Mouse (Mus musculus): ENCODE measurements around the gene Arpc1b.
A peak's percentile ranks its signal among the peaks of the same experiment; 100 is the strongest.
"Not testable (repeated sequence)": the region's sequence is repeated elsewhere in the genome, so short reads cannot be mapped to it uniquely, and the experiment has no call there.

The Arpc1b gene

DNA sequence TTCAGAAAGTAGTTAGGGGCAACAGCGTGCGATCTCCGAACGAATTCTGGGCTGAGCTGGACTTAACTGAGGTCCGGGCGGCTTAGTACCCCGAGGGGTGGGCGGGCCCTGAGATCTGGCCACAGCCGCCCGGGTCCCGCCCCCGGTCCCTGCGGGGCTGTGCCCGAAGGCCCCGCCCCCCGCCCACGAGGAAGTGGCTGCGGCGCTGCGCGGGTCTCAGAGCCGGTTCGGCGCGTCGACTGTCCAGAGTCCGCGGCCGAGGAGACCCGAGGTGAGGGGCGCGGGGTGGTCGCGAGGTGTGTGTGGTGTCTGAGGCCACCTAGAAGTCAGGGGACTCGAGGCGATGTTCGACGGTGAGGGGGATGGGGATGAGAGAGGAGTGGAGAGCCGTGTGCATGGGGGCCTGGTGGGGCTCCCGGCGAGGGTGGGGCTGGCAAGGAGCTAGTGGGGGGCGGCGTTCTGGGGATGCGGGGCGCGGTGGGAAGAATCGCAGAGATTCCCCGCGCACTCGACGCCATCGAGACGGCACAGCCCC, at the start of gene Arpc1b:
TSS of gene Arpc1b (plus strand) at position 145 of the 535 bp plus-strand sequence.
- peak; percentile 91 for DNase-seq (ENCODE audit: low read depth, low spot score)

DNA sequence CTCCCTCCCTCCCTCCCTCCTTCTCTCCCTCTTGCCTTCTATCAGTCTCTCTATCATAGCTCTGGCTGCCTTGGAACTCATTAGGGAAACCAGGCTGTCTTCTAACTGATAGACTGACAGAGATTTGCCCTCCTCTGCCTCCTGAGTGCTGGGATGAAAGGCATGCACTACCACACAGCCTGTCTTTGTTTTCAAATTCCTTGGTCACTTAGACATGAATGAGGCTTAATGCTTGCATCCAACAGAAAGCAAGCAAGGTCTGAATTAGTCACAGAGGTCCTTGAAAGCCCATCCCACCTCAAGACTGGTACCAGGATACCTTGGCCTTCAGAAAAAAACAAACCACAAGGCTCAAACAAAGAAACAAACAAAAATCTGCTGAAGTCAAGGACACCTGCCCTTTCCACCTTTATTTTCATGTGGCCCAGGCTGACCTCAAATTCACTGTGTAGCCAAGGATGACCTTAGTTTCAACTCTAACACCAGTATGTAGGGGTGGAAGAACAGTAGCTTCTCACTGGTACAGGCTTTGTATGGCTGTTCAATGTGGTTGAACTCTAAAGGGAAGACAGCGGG, 49.2 kb upstream of the Arpc1b start:
- no peak for DNase-seq (ENCODE audit: low read depth, low spot score)

DNA sequence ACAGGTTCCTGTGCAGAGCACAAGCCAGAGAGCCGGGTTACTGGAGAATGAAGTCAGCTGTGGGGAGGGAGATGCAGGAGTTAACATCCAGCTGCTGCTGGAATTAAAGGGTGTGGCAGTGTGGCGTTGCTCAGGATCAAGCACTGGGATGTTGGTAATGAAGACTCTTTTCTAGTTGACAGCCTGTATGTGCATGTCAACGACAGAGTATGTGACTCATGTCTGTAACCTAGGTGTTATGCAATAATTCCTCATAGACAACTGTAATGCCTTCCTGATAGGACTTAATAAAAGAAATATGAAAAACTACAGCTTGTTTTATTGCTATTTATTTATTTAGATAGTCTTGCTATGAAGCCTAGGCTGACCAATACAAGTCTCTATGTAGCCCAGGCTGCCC, 45.2 kb upstream of the Arpc1b start:
- no peak for DNase-seq (ENCODE audit: low read depth, low spot score)

DNA sequence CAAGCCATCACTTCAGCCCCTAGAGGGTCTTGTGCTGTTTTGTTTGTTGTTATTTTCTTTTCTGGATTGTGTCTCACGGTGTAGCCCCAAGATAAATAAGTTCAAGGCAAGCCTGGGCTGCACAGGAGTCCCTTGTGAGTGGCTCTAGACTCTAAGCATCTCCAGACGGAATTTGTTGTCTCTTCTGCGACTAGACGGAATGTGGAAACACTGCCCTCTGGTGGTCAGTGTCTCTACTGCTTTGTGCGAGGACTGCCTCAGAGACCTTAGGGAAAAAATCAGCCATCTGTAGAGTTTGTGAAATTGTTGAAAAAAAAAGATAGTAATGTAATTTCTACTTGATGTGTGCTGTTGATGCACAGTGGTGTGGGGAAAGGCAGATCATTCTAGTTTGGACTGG, 44.3 kb upstream of the Arpc1b start:
- peak; percentile 65 for DNase-seq (ENCODE audit: low read depth, low spot score)

DNA sequence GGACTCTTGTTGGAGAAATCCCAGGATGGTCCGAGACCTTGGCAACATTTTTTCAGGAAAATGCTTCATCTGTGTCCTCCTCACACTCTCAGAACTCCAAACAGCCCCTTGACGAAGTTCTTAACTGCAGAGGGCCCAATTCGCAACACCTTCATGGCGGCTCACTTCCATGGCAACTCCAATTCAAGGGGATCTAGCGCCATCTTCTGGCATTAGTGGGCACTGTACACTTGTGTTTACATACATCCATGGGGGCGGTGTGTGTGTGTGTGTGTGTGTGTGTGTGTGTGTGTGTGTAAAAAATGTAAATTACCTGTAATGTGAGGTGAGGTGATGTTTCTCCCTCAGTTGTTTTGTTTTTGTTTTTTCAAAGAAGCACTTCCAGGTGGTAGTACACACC, 42.7 kb upstream of the Arpc1b start:
- peak; percentile 72 for DNase-seq (ENCODE audit: low read depth, low spot score)

DNA sequence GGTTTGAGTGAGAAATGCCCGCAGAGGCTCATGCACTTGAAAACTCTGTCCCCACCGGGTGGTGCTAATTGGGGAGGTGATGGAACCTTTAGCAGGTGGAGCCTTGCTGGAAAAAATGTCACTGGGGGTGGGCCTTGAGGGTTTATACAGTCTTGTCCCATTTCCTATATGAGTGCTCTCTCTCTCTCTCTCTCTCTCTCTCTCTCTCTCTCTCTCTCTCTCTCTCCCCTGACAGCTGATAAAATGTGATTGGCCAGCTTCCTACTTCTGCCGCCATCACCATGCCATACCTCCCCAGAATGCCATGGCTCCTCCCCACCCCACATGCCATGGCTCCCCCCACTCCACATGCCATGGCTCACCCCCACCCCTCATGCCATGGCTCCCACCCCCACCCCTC, 38.9 kb upstream of the Arpc1b start:
- no peak for DNase-seq (ENCODE audit: low read depth, low spot score)

DNA sequence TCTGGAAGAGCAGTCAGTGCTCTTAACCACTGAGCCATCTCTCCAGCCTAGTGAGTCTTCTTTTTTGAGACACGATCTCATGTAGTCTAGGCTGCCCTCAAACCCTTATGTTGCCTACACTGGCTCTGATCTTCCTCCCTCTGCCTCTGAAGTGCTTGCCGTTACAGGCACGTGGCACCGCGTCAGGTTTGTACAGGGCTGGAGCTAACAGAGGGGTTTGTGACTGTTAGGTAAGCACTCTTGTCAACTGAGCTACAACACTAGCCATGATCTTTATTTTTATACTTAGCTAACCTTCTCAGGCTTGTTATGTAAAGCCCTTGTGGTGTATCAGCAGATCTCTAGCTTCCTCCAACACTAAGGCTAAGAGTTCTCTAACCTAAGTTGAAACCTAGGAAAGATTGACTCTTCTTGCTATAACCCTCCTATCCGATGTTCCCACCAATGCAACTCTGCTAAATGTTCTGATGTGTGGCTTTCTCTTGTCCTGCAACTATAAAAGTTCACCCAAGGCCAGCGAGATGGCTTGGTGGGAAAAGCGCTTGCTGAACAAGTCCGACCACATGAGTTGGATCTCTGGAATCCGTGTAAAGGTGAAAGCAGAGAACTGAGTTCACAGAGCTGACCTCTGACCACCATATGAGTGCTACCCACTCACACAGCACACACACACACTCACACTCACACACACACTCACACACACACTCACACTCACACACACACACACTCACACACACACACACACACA, 32.0 kb upstream of the Arpc1b start:
- no peak for DNase-seq (ENCODE audit: low read depth, low spot score)

DNA sequence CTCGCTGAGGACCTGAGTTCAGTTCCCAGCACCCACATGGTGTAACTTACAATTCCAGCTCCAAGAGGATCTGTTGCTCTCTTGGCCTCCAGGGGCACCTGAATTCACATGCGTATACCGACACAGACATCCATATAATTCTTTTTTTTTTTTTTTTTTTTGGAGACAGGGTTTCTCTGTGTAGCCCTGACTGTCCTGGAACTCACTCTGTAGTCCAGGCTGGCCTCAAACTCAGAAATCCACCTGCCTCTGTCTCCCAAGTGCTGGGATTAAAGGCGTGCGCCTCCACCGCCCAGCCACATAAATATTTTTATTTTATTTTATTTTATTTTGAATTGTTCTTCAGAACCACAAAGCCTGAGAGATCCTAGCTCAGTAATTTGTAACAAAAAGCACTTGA, 30.8 kb upstream of the Arpc1b start:
- DNase-seq (ENCODE audit: low read depth, low spot score): not testable (repeated sequence)

DNA sequence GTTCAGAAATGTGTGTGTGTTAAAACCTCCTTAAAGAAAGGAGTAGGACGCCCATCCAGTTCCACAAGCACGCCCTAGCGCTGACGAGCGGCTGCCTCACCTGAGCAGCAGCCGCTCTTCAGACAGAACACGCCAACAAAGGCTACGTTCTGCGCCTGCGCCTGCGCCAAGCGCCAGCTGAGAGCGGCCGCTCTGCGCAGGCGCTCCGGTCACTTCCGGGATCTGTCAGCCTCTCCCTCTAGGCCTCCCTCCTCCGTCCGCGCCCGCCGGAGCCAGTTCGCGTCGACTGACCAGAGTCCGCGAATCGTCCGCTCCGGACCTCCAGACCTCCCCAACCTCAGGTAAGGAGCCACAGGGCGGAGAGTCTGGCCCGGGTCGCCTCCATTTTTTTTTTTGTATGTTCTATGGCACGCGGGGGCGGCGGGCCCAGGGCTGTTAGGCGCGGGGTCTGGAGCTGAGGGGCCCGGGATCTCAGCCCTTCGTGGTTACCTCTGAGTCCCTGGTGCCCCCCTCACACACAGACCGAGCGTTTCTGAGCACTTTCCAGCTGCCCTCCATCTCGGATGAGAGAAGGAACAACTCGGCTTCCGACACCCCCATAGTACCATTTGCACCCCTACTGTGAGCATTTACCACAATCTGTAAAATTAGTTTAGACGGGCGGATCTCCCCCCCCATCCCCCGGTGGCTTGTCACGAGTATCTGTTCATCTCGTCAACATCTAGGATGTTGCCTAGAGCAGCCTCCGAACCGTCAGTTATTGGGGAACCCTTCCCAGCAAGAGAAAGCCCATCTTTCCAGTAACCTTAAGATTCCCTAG, 30.2 kb upstream of the Arpc1b start, which contains the start of the genes Arpc1a and Kpna7:
TSS of gene Arpc1a (plus strand) at position 199 of the 820 bp plus-strand sequence.
TSS of gene Kpna7 (minus strand) at position 399 of the 820 bp plus-strand sequence.
- DNase-seq (ENCODE audit: low read depth, low spot score): peak; percentile 96

DNA sequence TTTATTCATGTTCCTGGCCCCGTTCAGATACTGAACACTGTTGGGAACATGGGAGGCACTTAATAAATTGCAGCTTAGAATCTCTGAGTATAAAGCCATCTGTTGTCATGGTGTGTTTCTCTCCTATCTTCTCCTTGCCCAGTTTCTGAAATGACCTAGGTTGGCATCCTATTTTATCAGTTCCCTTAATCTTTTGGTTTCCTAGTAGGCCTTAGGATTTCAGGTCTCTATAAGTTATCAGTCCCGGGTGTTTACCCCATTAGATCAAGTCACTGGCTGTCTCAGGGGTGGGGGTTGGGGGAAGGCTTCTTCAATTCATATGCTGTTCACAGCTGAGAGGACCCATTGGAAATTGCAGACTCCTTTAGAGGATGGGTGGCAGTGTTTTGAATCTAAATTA, 29.2 kb upstream of the Arpc1b start:
- no peak for DNase-seq (ENCODE audit: low read depth, low spot score)

DNA sequence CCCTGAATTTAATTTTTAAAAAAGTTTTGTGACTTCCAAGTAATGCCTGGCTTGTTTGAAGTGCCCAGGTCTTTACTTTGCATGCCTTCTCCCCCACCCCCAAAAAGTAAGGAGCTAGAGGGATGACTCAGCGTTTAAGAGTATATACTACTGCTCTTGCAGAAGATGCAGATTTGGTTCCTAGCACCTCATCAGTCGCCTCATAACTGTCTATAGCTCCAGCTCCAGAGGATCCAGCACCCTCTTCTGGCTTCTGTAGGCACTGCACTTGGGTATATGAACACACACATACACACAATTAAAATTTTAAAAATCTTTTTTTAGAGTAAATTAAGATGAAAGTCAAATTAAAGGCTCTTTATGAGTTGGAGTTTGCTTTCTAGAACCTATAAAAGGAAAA, 25.8 kb upstream of the Arpc1b start:
- DNase-seq (ENCODE audit: low read depth, low spot score): peak; percentile 22

DNA sequence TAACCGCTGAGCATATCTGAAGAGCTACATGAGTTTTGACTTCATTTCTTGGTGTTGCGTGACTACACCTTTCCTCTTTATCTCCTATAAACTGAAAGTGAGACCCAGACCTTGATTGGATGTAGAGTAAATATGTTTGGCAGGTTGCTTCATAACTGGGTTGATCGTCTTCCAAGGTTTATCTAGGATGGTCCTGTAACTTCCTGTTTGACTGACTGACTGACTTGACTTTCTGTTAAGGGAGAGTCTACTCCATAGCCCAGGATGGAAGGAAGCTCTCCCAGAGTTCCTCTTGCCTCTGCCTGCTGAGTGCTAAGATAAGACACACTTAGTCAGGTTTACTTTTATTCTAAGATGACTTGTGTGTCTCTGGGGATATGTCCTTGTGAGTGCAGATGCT, 24.1 kb upstream of the Arpc1b start:
- DNase-seq (ENCODE audit: low read depth, low spot score): no peak

DNA sequence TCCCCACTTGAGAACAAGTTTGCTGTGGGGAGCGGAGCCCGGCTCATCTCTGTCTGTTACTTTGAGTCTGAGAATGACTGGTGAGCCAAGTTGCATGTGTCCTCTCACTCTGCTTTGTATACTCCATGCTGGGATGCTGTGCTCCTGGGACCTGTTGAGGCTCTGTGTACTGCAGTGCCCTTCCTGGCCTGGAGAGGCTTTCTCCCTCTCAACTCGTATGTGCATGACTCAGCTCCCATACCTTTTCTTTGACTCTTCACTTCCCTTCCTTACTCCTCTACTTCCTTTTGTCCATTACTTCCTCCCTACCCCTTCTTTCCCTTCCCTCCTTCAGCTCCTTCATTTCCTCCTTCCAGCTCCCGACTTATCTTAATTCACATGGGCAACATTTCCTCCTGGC, 17.8 kb upstream of the Arpc1b start:
- DNase-seq (ENCODE audit: low read depth, low spot score): no peak

DNA sequence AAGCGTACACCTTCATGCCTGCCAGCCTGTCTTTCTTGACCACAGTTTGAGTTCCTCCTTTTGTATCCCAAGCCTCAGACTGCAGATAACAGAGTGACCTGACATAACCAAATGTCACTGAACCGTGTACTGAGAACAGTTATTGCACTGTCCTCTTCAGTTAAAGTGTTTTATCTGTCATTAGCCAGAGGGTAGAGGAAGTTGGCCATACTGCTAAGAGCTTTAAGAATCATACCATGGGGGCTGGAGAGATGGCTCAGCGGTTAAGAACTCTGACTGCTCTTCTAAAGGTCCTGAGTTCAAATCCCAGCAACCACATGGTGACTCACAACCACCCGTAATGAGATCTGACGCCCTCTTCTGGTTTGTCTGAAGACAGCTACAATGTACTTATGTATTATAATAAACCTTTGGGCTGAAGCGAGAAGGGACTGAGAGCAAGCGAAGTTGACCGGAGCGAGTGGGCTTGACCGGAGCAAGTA, 15.6 kb upstream of the Arpc1b start:
- DNase-seq (ENCODE audit: low read depth, low spot score): no peak

DNA sequence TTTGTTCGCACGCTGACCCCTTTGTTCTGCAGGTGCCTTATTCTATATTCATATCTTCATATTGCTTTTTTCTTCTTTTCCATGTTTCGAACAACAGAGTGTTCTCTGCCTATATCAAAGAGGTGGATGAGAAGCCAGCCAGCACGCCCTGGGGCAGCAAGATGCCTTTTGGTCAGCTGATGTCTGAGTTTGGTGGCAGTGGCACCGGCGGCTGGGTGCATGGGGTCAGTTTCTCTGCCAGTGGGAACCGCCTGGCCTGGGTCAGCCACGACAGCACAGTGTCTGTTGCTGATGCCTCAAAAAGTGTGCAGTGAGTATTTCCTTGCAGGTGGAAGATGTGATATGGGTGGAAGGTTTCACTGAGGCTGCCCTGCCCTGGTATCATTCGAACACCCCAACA, 13.1 kb upstream of the Arpc1b start:
- DNase-seq (ENCODE audit: low read depth, low spot score): no peak

DNA sequence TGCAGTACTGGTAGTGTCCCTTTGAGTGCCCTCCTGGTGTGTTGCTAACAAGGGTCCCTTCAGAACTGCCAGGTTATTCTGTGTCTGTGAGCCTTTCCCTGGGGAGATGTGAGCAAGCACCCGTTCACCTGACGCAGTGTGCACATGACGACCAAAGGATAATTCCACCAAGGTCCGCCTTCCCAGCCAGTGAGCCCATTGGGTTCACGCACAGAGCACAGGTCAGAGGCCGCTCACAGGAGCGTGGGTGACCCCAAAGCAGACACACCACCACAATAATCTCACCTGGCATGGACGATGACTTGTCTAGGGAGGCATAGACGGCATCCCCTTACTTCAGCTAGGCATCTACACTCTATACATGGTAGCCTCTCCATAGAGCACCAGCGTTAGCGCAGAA, 12.6 kb upstream of the Arpc1b start:
- DNase-seq (ENCODE audit: low read depth, low spot score): not testable (repeated sequence)

DNA sequence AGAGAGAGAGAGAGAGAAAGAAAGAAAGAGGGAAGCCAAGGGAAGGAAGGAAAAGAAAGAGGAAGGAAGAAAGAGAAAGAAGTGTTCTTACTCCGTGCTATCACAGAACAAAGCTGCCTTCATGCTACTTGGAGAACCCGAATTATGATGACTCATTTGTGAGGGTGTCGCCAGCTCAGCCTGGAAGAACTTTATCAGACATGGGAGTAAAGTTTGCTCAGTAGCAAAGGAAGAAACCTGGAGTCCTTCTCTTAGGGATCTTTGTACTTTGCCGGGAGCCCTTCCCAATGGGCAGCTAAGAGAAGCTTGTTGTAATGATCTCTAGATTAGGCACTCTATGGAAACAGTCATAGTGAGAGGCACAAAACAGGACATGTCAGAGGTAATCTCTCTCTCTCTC, 11.3 kb upstream of the Arpc1b start:
- no peak for DNase-seq (ENCODE audit: low read depth, low spot score)

DNA sequence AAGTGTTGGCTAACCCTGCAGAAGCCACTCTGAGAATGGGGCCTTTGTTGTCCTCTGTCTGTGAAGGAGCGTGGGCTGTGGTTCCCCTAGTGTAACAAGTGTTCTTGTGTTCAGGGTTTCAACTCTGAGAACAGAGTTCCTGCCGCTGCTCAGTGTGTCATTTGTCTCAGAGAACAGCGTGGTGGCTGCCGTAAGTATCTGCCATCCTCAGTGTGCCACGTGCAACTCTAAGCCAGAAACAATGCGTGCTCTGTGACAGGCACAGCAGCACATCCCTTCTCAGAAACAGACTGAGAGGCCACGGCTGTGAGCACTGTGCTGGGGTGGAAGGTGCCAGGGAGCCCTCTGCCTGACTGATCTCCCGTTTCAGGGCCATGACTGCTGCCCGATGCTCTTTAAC, 9.7 kb upstream of the Arpc1b start:
- no peak for DNase-seq (ENCODE audit: low read depth, low spot score)

DNA sequence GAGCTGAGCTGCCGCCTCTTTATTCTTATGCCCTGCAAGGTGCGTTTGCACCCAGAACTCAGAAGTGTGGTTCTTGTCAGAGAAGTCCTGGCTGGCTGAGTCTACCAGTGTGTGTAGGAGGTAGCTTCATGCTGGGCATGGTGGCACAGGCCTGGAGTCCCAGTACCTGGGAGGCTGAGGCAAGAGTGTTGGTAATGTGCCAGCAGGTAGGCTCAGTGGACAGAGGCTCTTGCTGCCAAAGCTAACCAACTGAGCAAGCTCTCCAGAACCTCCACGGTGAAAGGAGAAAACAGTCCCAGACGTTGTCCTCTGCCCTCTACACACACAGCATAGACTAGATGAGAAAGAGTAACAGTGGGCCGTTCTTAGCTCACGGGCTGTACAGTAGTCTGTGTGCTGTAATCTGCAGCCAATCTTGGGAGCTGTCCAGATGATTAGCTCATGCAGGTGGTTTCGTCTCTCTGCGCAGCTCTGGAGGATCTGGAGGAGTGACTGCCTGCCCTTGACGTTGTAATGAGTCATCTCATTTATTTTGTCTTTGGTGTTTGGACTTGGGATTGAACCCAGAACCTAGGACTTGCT, 8.2 kb upstream of the Arpc1b start:
- no peak for DNase-seq (ENCODE audit: low read depth, low spot score)

DNA sequence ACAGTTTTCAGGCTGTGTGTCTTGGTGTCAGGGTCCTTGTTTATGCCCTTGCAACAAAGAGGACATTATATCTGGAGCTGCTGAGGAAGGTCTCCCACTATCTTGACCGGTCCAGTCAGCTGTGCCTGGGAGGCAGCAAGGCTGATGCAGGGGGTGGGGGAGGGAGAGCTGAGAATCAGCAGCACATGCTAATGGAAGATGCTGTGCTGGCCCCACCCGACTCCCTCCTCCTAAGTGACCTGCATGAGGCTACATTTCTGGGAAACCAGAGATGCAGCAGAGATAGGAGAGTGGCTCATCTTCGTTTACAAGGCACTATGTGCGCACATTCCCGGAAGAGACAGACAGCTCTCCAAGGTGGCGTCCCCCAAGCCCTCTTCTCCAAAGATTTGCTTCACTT, 3.6 kb upstream of the Arpc1b start:
- no peak for DNase-seq (ENCODE audit: low read depth, low spot score)

DNA sequence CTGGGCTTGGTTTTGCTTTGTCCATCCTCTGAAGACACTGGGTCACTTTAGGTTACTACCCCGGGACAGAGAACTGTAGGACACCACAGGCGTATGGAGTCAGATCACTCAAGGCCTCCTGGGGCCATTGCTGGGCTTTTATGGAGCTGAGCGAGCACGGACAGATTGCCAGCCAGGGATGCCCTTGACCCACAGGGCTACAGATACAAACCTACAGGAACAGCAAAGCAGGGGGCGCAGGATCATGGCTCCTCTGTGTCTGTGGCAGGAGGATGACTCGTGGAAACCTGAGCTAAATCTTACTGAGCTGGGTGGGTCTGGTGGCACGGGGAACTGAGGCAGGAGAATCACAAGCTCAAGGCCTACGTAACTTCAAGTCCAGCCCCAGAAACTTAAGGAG, 1.4 kb upstream of the Arpc1b start:
- DNase-seq (ENCODE audit: low read depth, low spot score): no peak

DNA sequence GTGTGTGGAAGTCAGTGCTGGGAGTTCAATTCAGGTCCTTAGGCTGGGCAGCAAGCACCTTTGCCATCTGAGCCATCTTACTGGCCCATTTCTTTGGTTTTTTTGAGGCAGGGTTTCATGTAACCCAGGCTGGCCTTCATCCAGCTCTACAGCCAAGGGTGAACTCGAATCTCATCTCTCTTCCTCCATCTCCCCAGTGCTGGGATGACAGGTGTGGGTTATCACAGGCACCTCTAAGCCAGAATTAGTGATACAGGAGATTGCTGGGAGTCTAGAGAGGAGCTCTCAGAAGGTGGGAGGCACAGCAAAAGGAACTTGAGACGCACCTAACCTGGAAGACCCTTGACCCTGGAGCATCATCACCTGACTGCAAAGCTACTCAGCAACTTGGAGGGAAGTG, 599 bp upstream of the Arpc1b start:
- no peak for DNase-seq (ENCODE audit: low read depth, low spot score)
